Mouse (Mus musculus) lung, adult 2 months (tissue): Measurements from ENCODE around the gene Gstm6.
"Not testable (repeated sequence)": the region's sequence is repeated elsewhere in the genome, so short reads cannot be mapped to it uniquely, and the experiment has no call there.

Experiments
- CTCF ChIP-seq: fragments of 200-500 bp; IDR thresholded peaks from 2 replicates; pipeline ENCODE4 v1.5.1; 2011; ENCODE audit warnings: mild to moderate bottlenecking, low read length, control low read depth; ENCODE audit not compliant: insufficient read depth
- POLR2A ChIP-seq: fragments of 200-500 bp; IDR thresholded peaks from 2 replicates; pipeline ENCODE4 v1.6.1; 2011; ENCODE audit warnings: low read depth, mild to moderate bottlenecking, control low read depth, low read length, borderline replicate concordance; ENCODE audit errors: extremely low read depth

DNA sequence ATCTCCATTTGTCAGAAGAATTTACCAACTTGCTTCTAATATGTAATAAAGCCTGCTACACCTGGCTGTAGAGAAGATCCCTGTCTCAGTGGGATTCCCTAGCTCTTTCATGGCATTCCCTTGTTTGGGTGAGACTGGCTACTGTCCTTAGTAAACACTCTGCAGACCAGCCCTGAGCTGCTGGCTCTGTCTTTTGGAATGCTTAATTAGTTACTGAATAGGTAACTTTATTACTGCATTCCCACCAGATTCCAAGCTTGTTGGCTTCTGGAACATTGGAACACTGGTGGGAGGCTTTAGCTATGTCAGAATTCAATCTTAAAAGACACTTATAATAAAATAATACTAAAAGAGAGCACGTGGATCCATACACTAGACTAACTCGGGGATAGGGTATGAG, 54.3 kb downstream of the Gstm6 start:
- not testable (repeated sequence) for TF ChIP-seq POLR2A, CTCF
